Mouse (Mus musculus) mesoderm, embryonic 11.5 days (tissue): ENCODE measurements around the gene Lnx1.
A peak's percentile ranks its signal among the peaks of the same experiment; 100 is the strongest.

Experiments used
- DNase-seq: peaks from one replicate; pipeline ENCODE4 v3.0.0-alpha.2; 2012; ENCODE audit warnings: low read depth, low spot score

Gene Lnx1

GRCm38 (mm10) chr5:74653766-74654165 is 48.9 kb downstream of the Lnx1 start:
- DNase-seq = no peak

GRCm38 (mm10) chr5:74649122-74649521 is 53.6 kb downstream of the Lnx1 start:
- no peak for DNase-seq

- DNase-seq = no peak
These were observed 54.5 kb downstream of the Lnx1 start for GRCm38 (mm10) chr5:74648216-74648615.

DNA sequence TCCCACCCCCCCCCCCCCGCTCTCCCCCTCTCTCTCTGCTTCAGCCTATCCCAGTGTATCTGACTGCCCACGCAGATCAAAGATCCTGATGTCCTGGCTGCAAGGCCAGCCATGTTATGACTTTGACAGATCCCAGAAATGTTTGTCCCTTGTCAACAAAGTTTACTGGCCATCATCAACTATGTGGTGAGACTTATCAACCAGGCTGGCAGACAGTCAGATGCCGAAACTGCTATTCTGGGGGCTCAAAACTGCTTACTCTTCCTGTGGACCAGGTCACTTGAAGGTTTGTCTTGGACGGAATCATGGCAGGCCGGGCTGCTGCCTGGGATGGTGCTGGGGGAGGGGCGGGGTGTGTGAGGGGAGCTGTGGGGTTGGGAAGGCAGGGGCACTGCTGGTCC is 55.1 kb downstream of the Lnx1 start:
- no peak for DNase-seq

DNA sequence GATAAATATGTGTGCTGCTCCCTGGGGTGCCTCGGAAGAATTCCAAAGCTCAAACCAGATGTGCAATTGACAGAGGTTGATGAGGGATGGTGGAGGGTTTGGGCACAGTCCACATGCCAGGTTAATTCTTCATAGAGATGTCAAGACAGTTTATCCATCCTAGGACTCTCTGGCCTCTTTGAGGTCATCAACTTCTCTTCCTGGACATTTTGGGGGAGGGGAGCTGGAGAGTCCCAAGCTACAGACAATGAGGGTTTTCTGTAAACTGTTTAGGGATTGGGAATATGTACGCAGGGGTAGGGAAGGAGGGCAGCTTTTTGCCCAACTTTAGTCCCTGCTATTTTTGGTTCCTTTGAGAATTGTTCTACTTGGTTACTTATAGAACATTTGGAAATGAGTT is 60.4 kb downstream of the Lnx1 start:
- DNase-seq = peak; percentile 50

DNA sequence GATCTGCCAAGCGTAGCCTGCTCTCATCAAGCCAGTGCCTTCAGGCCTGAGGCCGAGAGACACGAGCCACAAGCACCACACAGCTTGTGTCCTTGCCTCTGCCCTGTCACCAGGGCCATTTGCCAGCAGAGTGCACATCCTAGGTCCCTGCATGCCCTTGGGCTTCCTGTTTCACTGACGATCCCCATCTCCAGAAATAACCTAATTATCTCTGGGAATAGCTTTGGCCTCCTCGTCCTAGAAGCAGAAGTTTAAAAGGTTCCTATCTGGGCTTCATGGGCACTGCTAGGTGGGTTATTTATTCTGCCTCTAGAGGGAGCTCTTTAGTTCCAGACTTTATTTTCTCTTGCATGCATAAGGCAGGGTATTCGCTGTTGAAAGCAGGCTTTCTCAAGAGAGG is 61.7 kb downstream of the Lnx1 start:
- no peak for DNase-seq

DNA sequence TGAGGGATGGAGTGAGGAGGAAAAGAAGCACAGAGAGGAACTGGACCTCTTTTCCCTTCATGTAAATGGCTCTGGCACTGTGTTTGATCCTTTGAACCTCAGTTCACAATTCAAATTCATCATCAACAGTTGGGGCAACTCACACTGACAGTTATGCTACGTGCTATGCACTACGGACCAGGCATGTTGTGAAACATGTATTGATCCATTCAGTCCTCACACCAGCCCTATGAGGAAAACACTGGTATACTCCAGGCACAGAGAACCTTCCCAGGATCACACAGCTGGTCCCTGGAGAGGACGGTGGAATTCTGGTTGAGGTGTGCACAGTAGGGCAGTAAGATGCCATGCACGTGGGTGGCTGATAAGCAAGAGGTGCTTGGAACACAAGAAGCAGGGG is 62.2 kb downstream of the Lnx1 start:
- DNase-seq = no peak

DNA sequence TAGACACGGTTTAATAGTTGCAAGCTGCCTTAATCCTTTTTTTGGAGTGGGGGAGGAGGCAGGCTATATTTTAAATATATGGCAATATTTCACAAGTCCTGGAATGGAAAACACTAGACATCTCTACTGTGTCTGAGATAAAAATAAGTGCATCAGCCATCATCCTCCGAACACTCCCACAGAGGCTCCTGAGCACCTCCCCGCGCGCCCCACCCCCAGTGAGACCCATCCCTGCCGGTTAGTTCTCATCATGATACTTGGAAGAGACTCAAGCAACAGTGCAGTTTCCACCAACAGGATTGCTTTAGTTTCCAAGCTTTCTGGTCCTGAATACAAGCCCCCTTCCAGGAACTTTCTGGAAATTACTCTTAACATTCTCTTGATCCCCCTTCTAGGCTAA is 63.2 kb downstream of the Lnx1 start:
- no peak for DNase-seq

- no peak for DNase-seq
These were observed 68.3 kb downstream of the Lnx1 start for GRCm38 (mm10) chr5:74634391-74634790.

GRCm38 (mm10) chr5:74633453-74633852 is 69.3 kb downstream of the Lnx1 start:
- DNase-seq = no peak

DNA sequence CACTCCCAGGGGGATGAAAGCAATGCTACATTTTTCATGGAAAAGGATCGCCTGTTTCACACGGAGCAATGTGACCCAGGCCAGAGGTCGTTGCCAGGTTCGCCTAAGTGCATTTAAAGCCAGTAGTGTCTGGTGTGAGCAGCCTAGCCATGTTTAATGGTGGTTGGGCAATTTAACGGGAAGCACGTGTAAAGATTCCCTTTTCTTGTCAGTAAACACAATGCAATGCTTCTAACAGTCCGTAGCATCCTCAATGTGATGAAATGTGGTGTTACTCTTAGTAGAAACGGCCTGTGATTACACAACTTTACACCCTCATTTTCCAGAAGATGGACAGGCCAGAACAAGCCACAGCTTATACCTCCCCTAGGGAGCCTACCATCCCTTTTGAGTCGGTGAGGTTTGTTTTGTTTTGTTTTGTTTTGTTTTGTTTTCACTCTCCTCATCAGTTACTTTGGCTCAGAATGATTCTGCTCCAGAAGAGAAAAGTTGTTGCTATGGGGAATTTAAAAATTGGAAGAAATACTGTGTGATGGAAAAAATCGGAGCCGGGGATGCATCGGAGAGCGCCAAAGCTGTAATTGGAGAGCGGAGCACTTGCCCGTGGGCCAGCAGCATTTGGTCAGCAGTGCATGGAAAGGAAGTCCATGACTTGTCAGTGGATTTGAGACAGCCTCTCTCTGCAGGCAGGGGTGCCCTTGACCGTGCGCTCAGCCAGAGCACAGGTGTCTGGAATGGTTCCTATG is 70.2 kb downstream of the Lnx1 start:
- no peak for DNase-seq

DNA sequence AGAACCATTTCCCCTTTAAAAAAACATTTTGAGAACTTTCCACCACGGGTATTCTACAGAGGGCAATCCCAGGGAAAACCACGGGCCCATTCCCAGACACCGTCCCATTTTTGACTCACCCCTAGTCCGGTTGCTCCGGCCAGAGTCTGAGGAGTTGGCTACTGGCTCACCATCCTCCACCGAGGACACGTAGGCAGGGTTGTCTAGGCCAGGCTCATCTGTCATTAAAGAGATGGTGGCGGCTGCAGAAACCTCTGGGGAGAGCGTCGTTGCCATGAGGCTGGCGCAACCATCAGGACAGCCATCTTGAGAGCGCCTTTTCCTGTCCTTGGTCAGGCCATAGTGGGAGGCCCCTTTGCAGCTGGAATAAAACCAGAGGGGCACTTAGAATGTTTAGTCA is 74.7 kb downstream of the Lnx1 start:
- no peak for DNase-seq

GRCm38 (mm10) chr5:74624385-74624784 is 78.3 kb downstream of the Lnx1 start:
- DNase-seq = no peak

- no peak for DNase-seq
These were observed 79.3 kb downstream of the Lnx1 start for GRCm38 (mm10) chr5:74623316-74624000.

- DNase-seq = no peak
These were observed 80.8 kb downstream of the Lnx1 start for GRCm38 (mm10) chr5:74621691-74622470.

GRCm38 (mm10) chr5:74618573-74619059 is 84.1 kb downstream of the Lnx1 start:
- DNase-seq = no peak

GRCm38 (mm10) chr5:74617816-74618572 is 84.7 kb downstream of the Lnx1 start:
- no peak for DNase-seq

DNA sequence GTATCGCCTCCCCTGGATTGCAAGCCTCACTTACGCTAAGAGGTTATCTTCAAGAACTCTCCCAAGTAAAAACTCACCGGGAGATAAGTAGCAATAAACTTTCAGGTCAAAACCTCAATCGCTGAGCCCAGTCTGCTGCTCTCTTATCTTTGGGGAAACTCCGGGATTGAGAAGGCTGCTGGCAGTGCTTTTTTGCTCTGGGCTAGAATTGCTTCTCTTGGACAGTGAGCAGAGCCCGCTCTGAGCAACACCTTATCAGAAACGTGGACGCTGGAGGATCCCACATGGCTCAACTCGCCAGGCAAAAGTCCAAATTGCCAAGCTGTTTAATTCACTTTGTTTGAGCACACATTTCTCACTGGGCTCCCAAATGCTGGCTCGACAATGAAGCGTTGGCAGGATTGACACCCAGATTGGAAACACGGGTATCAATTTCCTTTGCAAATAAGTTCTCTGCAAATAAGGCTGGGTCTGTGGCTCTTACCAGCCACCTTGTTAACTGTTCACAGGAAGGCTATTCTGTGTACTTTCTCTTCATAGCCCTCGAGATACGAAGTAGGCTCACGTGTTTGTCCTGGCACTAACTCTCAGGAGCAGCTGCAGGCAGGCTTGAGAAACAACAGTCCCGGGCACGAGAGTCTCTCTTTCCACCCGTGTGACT is 89.1 kb downstream of the Lnx1 start:
- no peak for DNase-seq

DNA sequence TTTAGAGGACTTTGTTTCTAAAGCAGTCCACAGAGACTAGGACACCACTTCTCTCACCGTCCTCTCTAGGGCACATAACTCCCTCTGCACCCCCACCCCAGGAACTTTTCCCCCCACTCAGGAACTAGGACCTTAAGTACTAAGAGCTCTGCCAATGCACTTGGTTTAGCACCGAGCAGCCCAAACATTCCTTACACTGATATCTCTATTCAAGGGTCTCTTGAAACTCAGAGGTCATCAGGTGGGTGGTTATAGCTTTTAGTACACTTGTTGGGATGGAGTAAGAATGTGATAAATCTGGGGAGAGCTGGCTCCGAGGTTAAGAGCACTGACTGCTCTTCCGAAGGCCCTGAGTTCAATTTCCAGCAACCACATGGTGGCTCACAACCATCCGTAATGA is 90.0 kb downstream of the Lnx1 start:
- DNase-seq = no peak

DNA sequence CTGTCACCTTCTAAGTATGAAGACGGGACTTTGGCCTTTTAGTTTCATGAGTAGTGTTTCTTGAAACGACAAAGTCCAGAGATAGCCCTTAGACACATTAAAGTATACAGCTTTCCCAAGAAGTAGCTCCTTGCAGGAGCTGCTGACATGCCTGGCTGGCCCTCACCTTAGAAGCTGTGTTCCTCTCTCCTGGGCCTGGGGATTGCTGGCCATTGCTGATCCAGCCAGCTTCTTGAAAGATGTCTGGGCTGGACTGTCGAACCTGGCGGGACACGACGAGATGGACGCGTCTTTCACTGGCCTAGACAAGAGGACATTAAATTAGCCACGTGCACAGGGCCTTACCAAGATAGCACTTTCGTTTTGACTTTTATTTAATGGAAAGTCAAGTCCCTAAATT is 92.2 kb downstream of the Lnx1 start:
- DNase-seq = no peak

DNA sequence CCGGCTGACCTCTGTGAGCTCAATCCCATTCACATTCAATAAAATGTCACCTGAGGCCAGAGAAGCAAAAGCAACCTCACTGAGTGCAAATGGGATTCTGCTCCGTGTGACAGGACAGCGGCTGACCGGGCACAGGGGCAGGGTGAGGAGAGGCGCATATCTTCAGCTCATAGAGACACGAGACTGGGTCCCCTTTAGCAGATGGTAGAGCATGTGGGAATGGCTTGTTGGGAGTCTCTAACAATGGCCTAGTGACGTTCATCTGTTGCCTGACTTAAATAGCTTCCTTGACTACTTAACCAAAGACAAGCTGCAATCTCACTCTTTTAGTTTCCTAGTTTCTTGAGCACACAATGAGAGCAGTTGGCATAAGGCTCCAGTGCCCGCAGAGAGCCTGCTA is 96.5 kb downstream of the Lnx1 start:
- DNase-seq = no peak
